Mouse (Mus musculus) myocyte (in vitro differentiated cells): ENCODE results near the gene Emid1. TPM values are rescaled to one million over a fixed set of nuclear protein-coding genes. Genes with fewer than 3 reads are reported as not detected.

Experiments used
- H3K27me3 ChIP-seq: one replicate; pipeline ENCODE4 v1.6.1; 2011; ENCODE audit not compliant: control insufficient read depth, insufficient read depth, insufficient read length
- H3K36me3 ChIP-seq: one replicate; pipeline ENCODE4 v1.6.1; 2011; ENCODE audit not compliant: control insufficient read depth, insufficient read depth
- H3K4me2 ChIP-seq: one replicate; pipeline ENCODE4 v1.6.1; 2011; ENCODE audit warnings: low read depth, control low read depth
- H3K4me3 ChIP-seq: one replicate; pipeline ENCODE4 v1.5.1; 2011; ENCODE audit warnings: mild to moderate bottlenecking, control low read depth, moderate library complexity
- H3K79me2 ChIP-seq: one replicate; pipeline ENCODE4 v1.6.1; 2011; ENCODE audit not compliant: control insufficient read depth, insufficient read depth
- H3ac ChIP-seq: one replicate; pipeline ENCODE4 v1.6.1; 2011; ENCODE audit not compliant: control insufficient read depth, insufficient read length
- CEBPB ChIP-seq: IDR thresholded peaks from 2 replicates; pipeline ENCODE4 v1.6.1; 2011; ENCODE audit warnings: mild to moderate bottlenecking, moderate library complexity; ENCODE audit not compliant: poor library complexity, insufficient read depth, severe bottlenecking
- E2F4 ChIP-seq: IDR thresholded peaks from one replicate; pipeline ENCODE4 v1.6.1; 2011; ENCODE audit warnings: mild to moderate bottlenecking, control low read depth, moderate library complexity; ENCODE audit not compliant: insufficient read depth
- MAX ChIP-seq: IDR thresholded peaks from one replicate; pipeline ENCODE4 v1.6.1; 2011; ENCODE audit warnings: low read depth, mild to moderate bottlenecking, control low read depth
- MYOD1 ChIP-seq, 3 experiments: IDR thresholded peaks; one replicate each; pipeline ENCODE4 v1.6.1; 2011; ENCODE audit warnings: control low read depth in 2 of 3, low read depth in 2 of 3, mild to moderate bottlenecking in 2 of 3, moderate library complexity in 1 of 3; ENCODE audit not compliant: insufficient read length in 2 of 3, control insufficient read depth in 1 of 3
- MYOG ChIP-seq, 3 experiments: IDR thresholded peaks; one replicate each; pipeline ENCODE4 v1.6.1; 2011; ENCODE audit warnings: control low read depth in 2 of 3, low read depth in 2 of 3, mild to moderate bottlenecking in 2 of 3; ENCODE audit not compliant: insufficient read length in 2 of 3, control insufficient read depth in 1 of 3, insufficient read depth in 1 of 3
- POLR2A ChIP-seq: IDR thresholded peaks from one replicate; pipeline ENCODE4 v1.6.1; 2011; ENCODE audit warnings: low read depth, mild to moderate bottlenecking, control low read depth, moderate library complexity; ENCODE audit not compliant: insufficient read length
- POLR2AphosphoS2 ChIP-seq: IDR thresholded peaks from one replicate; pipeline ENCODE4 v1.6.1; 2011; ENCODE audit warnings: low read depth, control low read depth; ENCODE audit not compliant: insufficient read length
- REST ChIP-seq: IDR thresholded peaks from one replicate; pipeline ENCODE4 v1.6.1; 2011; ENCODE audit warnings: mild to moderate bottlenecking, control low read depth, moderate library complexity; ENCODE audit not compliant: insufficient read depth, insufficient read length
- SRF ChIP-seq: IDR thresholded peaks from one replicate; pipeline ENCODE4 v1.6.1; 2011; ENCODE audit warnings: low read depth; ENCODE audit not compliant: control insufficient read depth, insufficient read length
- TCF12 ChIP-seq: IDR thresholded peaks from one replicate; pipeline ENCODE4 v1.6.1; 2011; ENCODE audit warnings: mild to moderate bottlenecking, control low read depth; ENCODE audit not compliant: poor library complexity, insufficient read depth, severe bottlenecking
- TCF3 ChIP-seq: IDR thresholded peaks from one replicate; pipeline ENCODE4 v1.6.1; 2011; ENCODE audit warnings: low read depth, control low read depth; ENCODE audit not compliant: insufficient read length
- USF1 ChIP-seq: IDR thresholded peaks from one replicate; pipeline ENCODE4 v1.6.1; 2011; ENCODE audit warnings: low read depth, mild to moderate bottlenecking, control low read depth, moderate library complexity
- polyA plus RNA-seq: library from polyadenylated mRNA; unstranded; fragments of >200 nt; fragmentation: generic; extraction: Trizol; gene quantifications from one replicate; pipeline ENCODE4 v1.2.1, GENCODE M21; 2012; ENCODE audit warnings: missing spikeins

Gene Emid1
- polyA plus RNA-seq, 1 experiment: 0.04 TPM

DNA sequence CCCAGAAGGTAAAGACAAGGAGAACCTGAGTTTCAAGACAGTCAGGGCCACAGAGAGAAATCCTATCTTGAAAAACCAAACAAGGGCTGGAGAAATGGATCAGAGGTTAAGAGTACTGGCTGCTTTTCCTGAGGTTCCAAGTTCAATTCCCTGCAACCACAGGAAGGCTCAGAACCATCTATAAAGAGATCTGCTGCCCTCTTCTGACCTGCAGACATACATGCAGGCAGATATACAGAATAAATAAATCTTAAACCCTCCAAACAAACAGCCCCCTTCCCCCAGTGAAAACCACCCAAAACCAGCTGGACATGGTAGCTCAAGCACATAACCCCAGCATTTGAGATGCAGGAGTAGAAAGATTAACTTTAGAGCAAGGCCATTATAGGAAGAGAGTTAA lies 76.3 kb downstream of the Emid1 start:
- H3K79me2 ChIP-seq: peaks cover 38% of the 10 kb centered on the region
- peaks cover 85% of the 10 kb centered on the region for H3K36me3 ChIP-seq
- TF ChIP-seq TCF12: no peak
- no peak for TF ChIP-seq MYOG (IDR thresholded peaks at IDR 0.05; ENCODE audit: control insufficient read depth in 1 of 3, insufficient read depth in 1 of 3, insufficient read length in 2 of 3, low read depth in 2 of 3)
- TF ChIP-seq E2F4: no peak
- no peak for TF ChIP-seq CEBPB
- H3K27me3 ChIP-seq: no peaks in the 10 kb centered on the region
- no peak overlapping the region for H3ac ChIP-seq
- H3K4me2 ChIP-seq: no peak overlapping the region
- H3K4me3 ChIP-seq: no peak overlapping the region

DNA sequence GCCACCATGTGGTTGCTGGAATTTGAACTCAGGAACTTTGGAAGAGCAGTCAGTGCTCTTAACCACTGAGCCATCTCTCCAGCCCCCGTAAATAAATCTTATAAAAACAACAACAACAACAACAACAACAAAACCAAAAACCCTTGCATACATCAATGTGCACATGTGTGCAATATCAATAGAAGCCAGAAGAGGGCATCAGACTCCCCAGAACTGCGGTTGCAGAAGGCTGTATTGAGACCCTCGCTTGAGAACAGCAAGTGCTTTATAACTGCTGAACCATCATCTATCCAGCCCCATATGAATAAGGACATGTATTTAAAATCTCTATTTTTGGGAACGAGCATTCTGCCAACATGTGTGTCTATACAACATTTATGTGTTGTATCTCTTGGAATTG lies 77.2 kb downstream of the Emid1 start:
- Histone ChIP-seq H3K79me2 (peaks cover 29% of the 10 kb centered on the region), H3K36me3 (peaks cover 81% of the 10 kb centered on the region), H3K4me3 (no peak overlapping the region), H3K27me3 (no peaks in the 10 kb centered on the region), H3K4me2 (no peak overlapping the region), H3ac (no peak overlapping the region)
- TF ChIP-seq E2F4: no peak

DNA sequence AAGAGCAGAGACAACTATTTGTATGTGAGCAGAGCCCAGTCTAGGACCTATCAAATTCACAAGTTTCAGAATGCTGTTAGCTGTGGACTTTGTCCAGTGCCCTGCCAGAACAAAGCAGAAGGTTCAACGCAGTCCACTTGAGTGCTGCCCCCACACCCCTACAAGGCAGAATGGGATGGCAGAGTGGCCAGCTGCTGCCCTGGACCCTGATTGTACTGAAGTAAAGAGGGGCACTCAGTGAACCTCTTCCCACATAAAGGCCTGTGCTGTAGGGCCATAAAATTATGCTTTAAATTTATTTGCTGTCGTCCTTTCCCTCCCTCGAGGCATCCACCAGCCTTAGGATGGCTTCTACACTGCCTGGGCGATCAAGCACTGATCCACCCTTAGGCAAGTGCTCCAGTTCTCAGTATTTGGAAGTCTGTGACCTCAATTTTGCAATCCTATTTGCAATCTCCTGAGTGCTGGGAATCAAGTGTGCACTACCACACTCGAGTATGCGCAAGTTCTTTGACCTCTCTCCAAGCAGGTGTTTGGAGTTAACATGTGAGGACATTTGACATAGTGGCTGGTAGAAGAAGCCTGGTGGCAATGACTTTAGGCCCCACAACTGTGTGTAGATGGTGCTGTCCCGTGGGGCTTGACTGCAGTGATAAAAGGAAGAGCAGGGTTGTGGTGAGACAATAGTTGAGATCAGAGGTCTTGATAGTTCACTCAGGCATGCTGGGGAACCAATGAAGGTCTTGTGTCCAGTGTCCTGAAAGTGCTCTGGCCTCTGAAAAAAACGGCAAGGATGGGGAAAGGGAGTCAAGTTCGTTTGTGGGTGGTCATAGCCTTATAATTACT lies 83.7 kb downstream of the Emid1 start:
- no peak overlapping the region for H3K4me2 ChIP-seq
- TF ChIP-seq TCF12: no peak
- TF ChIP-seq CEBPB: no peak
- no peak for TF ChIP-seq MYOG (IDR thresholded peaks at IDR 0.05; ENCODE audit: control insufficient read depth in 1 of 3, insufficient read depth in 1 of 3, insufficient read length in 2 of 3, low read depth in 2 of 3)
- TF ChIP-seq MAX: no peak
- TF ChIP-seq TCF3: no peak
- no peak for TF ChIP-seq MYOD1 (IDR thresholded peaks at IDR 0.05; ENCODE audit: control insufficient read depth in 1 of 3, insufficient read length in 2 of 3, low read depth in 2 of 3)
- no peak for TF ChIP-seq SRF
- TF ChIP-seq REST: no peak
- TF ChIP-seq USF1: no peak
- peak; percentile 14 for TF ChIP-seq POLR2A
- TF ChIP-seq E2F4: no peak
- TF ChIP-seq POLR2AphosphoS2: peak; percentile 78
- H3K36me3 ChIP-seq: peaks cover 44% of the 10 kb centered on the region
- no peak overlapping the region for H3ac ChIP-seq
- no peaks in the 10 kb centered on the region for H3K27me3 ChIP-seq
- H3K4me3 ChIP-seq: no peak overlapping the region
- peaks cover 6% of the 10 kb centered on the region for H3K79me2 ChIP-seq

DNA sequence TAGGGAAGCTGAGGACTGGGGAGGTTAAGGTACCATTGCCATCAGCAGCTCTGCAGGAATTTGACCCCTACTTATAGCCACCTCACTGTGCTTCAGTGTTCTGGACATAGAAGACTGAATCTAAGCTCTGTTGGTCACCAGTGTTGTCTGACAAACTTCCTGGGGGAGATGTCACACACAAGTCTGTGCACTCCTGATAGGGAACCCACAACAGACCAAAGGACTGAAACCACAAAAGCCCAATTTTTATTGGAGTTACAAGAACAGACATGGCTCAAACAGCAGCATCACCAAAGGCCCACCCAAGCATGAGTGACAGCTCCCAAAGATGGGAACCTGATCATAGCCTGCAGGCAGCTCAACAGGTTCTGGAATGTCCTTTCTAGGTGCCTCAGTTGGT lies 85.0 kb downstream of the Emid1 start:
- no peak overlapping the region for H3ac ChIP-seq
- TF ChIP-seq E2F4 (no peak), CEBPB (no peak), USF1 (no peak), MYOD1 (IDR thresholded peaks at IDR 0.05; ENCODE audit: control insufficient read depth in 1 of 3, insufficient read length in 2 of 3, low read depth in 2 of 3) (no peak), POLR2A (no peak), TCF12 (no peak)
- H3K36me3 ChIP-seq: peaks cover 31% of the 10 kb centered on the region
- no peaks in the 10 kb centered on the region for H3K27me3 ChIP-seq
- peaks cover 11% of the 10 kb centered on the region for H3K79me2 ChIP-seq
- H3K4me2 ChIP-seq: no peak overlapping the region
- no peak overlapping the region for H3K4me3 ChIP-seq

DNA sequence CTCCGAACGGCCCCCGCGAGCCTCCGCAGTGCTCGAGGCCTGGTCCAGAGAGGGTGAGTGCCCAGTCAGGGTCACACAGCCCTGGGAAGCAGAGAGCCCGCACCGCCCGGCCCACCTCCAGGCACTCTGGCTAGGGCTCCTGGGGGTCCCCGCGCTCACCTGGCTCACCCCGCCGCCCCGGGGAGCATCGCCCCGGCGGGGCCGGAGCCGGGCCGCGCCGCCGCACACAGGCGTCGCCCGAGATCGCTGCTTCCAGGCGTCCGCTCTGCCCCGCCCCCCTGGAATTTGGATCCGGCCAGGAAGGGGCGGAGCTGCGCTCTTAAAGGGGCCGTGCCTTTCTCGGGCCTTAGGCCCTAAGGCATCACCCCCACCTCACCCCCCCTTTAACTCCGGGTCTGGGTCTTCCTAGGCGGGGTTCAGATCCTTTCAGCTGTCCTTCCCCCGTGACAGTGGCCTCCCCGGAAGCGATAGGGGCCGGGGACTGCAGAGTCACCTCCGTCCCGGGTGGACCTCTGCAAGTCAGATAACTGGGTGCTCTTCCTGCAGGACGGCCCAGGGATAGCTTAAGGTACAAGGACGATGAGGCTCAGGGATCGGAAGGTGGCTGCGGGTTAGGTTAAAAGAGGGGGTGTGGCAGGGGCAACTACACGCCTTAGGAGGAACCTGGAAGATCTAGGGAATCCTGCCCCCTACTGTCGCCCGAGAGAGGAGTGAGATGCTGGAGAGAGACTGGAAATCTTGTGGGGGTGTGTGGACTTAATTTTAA lies 86.8 kb downstream of the Emid1 start, which contains the start of gene Gas2l1:
TSS of gene Gas2l1 (minus strand) at position 272 of the 766 bp plus-strand sequence.
- peak within 1 kb of the TSS; percentile 100 for H3K4me2 ChIP-seq
- H3K36me3 ChIP-seq: peaks cover 15% of the 10 kb centered on the region
- peak within 1 kb of the TSS; percentile 79 for H3ac ChIP-seq
- no peak for TF ChIP-seq MYOD1 (IDR thresholded peaks at IDR 0.05; ENCODE audit: control insufficient read depth in 1 of 3, insufficient read length in 2 of 3, low read depth in 2 of 3)
- TF ChIP-seq POLR2AphosphoS2: peak; percentile 66
- peak; percentile 84 for TF ChIP-seq POLR2A
- peaks cover 11% of the 10 kb centered on the region for H3K79me2 ChIP-seq
- no peaks in the 10 kb centered on the region for H3K27me3 ChIP-seq
- peak within 1 kb of the TSS; percentile 79 for H3K4me3 ChIP-seq
